Mouse (Mus musculus) frontal cortex, postnatal 10 days (tissue): ENCODE results near the gene Plxna2.
A peak's percentile ranks its signal among the peaks of the same experiment; 100 is the strongest.

Experiments
- DNase-seq, 2 experiments: peaks; one replicate each; pipeline ENCODE4 v3.0.0; 2022; ENCODE audit warnings: low spot score in 2 of 2, mixed read lengths in 1 of 2

Plxna2 gene

GRCm38 (mm10) chr1:194660426-194661119 is 42.6 kb downstream of the Plxna2 start:
- no peak for DNase-seq

DNA sequence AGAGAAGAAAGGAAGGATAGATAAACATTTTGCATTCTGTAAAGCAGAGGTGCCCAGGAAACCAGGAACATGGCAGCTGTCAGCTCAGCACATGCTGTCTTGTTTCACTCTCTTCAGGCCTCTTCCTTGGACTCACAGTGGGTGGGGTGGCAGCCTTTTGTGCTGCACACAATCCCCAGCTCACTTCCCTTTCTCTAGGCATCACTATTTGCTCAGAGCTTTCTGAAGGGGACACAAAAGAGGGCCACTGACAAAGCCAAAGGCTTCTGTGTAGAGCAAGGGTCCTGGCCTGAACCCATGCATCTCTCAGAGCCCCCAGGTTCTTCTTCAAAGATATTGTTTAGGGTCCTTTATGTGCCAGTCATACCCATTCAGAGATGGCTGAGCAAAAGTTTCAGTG is 45.0 kb downstream of the Plxna2 start:
- no peak for DNase-seq

DNA sequence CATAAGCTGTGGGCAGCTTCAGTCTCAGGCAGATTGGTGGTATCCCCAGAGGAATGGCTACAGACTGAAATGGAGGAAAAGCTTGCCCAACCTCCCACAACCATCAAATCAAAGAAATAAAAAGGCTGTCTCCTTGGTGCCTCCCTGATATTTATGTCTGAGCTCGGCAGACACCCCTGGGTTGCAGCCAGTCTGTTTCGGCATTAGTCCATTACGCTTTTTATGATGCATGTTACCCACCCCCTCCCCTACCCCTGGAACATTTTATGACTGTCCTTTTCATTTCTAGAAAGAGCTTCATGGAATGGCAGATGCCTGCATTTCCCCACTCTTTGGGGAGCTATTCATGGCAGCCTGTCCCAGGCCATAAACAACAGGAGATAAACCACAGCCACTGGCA is 47.7 kb downstream of the Plxna2 start:
- no peak for DNase-seq

DNA sequence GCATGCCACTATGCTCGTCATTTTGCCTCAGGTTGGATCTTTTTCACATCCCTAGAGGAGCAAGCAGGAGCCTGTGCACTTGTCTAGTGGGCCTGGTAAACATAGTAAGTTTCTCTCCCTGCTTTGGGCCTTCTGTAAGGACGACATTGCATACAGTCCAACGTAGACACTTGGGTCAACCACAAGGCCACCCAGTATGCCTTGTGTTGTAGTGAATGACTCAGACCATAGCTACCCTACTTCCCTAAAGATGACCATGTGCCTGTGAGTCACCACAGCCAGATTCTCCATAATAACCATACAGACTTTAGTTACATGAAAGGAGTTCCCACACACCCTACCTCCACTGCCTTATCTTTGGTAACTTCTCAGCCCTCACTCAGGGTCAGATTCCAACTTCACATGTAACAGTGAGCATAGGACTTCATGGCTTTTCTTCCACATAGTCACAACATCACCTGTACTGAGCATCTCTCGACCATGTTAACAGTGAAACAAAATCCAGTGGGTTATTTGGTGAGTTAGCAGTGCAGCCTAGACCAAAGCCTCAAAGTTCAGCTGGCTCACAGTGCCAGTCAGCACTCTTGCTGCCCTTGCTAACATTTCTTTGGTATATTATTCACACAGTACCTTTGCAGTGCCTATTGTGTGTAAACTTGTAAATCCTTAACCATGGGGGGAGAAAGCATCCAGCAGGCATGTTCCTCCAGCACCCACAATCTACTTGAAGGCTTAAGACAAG is 53.9 kb downstream of the Plxna2 start:
- no peak for DNase-seq

DNA sequence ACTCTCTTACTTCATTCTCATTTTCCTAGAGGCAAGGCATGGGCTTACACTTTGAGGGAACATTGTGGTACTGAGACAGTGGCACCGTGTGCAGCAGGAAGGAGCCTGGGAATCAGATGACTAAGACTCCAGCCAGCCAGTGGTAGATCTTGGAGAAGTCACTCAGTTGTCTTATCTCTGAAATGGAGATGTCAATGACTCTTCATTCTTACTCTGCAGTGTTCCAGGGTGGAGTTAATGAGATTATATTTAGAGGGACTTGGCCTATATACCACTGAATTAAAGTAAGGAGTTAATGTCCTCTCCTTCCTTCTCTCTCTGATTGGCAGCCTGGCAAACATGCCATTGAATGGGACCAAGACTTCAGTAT is 54.5 kb downstream of the Plxna2 start:
- no peak for DNase-seq

- no peak for DNase-seq
These were observed 55.2 kb downstream of the Plxna2 start for GRCm38 (mm10) chr1:194673229-194673628.

DNA sequence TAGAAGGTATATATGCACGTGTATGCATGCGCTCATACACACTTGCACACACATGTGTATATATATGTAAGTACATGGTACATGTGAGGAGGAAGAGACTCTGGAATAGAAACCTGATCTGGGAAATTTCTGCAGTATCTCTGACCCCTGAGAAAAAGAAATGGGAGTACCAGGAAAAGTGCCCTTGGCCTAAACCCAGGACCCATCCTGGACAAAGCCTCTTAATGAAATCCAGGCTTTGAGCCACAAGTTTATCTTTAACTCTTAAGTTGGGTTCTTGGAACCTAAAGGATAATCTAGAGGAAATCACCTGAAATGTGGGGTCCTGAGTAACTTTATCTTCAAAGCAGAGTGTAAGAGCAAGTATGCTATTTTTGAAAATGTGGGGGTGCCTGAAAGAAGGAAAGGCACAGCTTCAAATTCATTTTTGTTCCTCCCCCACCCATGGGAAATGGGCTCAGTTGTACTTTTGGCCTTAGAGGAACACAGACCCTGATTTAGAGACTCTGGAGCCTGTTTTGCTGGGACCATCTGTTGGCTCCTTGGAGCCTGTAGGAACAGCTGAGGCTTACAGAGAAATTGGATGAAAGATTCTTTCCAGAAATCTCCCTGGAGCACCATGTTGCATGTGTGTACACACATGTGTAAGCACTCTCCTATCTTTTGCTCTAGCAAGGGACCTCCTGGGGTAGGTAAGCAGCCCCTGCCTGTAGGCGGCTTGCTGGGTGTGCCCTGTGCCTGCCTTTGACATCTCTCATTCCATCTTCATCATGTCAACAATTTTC is 57.3 kb downstream of the Plxna2 start:
- DNase-seq, result no peak

DNA sequence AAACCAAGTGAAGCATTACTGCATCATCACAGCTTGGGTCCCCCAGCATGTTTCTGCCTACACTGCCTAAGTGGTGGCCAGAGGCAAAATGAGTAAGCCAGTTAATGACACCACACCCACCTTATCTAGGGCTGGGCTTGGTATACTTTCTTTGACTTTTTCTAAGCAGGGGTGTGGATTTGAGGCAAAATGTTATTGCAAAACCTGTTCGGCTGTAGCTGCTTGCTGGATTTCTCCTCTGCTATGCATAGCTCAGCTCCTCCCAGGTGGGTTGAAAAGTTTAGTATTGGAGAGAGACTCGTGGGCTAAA is 57.8 kb downstream of the Plxna2 start:
- DNase-seq, result no peak

DNA sequence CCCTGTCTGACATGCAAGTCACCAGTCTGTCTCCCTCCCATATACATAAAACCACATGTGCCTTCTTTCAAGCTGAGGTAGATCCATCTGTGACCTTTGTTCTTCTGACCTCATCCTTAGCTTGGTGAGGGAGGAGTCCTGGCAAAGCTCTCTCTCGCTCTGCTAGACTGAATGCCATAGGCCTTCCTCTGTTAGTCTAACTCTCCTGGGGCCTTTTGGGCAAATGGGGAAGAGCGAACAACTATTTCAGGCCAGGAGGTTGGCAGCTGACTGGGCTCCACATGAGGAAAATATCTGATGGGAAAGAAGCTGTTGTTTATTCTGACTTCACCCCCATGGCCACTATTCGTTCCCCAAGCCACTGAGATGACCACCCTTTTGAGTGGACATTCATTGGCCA is 59.9 kb downstream of the Plxna2 start:
- DNase-seq, result no peak

DNA sequence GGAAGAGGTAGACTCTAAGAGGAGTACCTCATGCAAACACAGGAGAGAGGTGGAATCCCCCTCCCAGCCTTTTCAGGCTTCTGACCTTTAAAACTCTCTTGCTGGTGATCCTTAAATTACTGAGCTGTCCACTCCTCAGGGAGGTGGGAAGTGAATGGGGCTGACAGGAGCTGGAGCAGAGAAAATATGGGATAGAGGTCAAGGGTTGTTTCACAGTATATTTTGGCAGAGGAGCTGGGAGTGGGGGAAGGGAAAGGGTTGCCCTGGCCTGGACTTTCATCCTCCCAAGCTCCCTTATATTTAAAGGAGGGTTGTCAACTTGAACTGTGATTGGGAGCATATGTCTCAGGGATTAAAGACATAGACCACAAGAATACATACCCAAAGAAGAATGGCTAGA is 61.1 kb downstream of the Plxna2 start:
- DNase-seq, result no peak

DNA sequence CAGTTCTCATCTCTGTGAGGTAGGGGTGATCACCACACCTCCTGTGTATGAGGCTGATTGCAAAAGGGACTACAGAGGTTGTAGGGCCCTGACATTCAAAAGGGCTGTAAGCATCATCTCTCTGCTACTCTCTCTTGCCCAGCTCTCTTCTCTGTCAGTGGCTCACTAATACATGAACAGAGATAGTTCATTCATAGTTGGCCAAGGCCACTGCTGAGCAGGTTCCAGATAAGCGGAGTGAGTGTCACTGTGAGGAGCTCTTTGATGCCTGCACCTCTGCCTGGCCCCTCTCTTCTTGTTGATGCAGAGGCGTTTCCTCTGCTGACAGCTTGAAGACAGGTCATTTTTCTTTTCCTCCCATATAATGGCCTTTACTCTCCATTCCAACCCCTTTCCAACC is 62.1 kb downstream of the Plxna2 start:
- DNase-seq, result no peak

GRCm38 (mm10) chr1:194682021-194682420 is 64.0 kb downstream of the Plxna2 start:
- peak; percentile 29 to 55 for DNase-seq

GRCm38 (mm10) chr1:194683132-194683531 is 65.1 kb downstream of the Plxna2 start:
- DNase-seq, result no peak

GRCm38 (mm10) chr1:194685896-194686295 is 67.9 kb downstream of the Plxna2 start:
- no peak for DNase-seq

GRCm38 (mm10) chr1:194687746-194688145 is 69.7 kb downstream of the Plxna2 start:
- DNase-seq, result no peak

GRCm38 (mm10) chr1:194688161-194688560 is 70.1 kb downstream of the Plxna2 start:
- DNase-seq, result no peak

DNA sequence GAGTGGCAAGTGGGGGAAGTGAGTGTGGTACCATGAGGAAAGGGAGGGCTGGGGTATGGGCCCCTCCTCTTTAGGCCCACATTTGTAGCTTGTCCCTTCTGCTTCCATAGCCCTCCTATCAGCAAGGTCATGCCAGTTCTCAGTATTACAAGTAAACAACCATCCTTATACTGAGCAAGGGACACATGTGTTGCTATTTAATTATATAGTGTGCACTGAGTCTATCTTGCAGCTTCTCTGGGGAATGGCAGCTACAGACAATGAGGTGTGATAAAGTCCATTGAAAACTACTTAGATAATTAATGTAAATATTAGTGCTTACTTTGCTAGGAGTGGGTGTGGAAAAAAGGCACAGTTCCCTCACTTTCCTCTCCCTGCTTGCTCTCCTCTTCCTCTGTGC is 75.0 kb downstream of the Plxna2 start:
- no peak for DNase-seq

GRCm38 (mm10) chr1:194693488-194693887 is 75.5 kb downstream of the Plxna2 start:
- no peak for DNase-seq

- DNase-seq, result no peak
These were observed 76.8 kb downstream of the Plxna2 start for GRCm38 (mm10) chr1:194694805-194695204.

- DNase-seq, result no peak
These were observed 79.4 kb downstream of the Plxna2 start for GRCm38 (mm10) chr1:194697439-194697838.

DNA sequence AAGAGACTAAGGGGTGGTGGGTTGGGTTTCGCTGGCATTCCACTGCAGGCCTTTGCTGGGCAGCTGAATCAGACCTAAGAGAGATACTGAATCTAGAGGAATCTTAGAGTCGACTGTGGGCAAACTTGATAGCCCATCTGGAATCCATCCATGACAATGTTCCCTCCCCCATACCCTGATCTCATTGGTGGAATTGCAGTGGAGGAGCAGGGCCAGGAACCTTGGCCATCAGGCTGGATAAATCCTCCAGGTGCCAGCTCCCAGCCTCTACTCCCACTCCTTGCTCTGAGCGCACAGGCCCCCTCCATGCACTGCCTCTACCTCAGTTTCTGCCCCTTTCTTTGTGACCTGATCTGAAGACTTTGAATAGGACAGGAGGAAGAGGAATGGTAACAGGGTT is 81.3 kb downstream of the Plxna2 start:
- DNase-seq, result no peak

- no peak for DNase-seq
These were observed 85.2 kb downstream of the Plxna2 start for GRCm38 (mm10) chr1:194703235-194703634.
